Mouse (Mus musculus) CH12.LX (cell line): ENCODE results near the gene Rbm47.

Source experiments
- CTCF ChIP-seq, 2 experiments: IDR thresholded peaks in 1 of 2; conservative IDR thresholded peaks in 1 of 2; 2 replicates each; pipeline ENCODE4 v1.5.1; 2011 to 2012; ENCODE audit warnings: low read depth in 2 of 2, low read length in 2 of 2, improper control_type of control experiment in 1 of 2, inconsistent platforms in 1 of 2, mild to moderate bottlenecking in 1 of 2, moderate library complexity in 1 of 2
- EP300 ChIP-seq: IDR thresholded peaks from 2 replicates; pipeline ENCODE4 v1.6.1; 2011; ENCODE audit warnings: low read length, improper control_type of control experiment
- ZNF384 ChIP-seq: IDR thresholded peaks from 2 replicates; pipeline ENCODE4 v1.6.1; 2012; ENCODE audit warnings: low read depth, low read length, improper control_type of control experiment, inconsistent platforms

DNA sequence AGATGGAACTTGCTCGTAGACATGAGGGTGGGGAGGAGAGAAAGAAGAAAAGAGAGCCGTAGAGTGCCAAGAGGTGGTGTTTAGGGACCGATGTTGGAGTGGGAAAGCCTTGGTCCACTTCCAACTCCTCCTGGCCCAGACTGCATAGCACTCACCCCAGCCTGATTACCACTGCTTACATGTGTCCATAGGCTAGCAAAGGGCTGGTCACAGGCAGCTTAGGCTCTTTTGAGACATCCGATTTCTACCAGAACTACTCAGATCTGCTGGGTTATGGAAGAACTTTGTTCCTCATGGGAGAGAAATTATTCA lies 48.9 kb downstream of the Rbm47 start:
- TF ChIP-seq CTCF (conservative IDR thresholded peaks at IDR 0.05 in 1 of 2, IDR thresholded peaks at IDR 0.05 in 1 of 2; ENCODE audit: low read depth in 2 of 2, low read length in 2 of 2) (no peak), ZNF384 (no peak), EP300 (no peak)
